Mouse (Mus musculus) cerebellum, adult 2 months (tissue): ENCODE measurements around the gene Tbce.

Experiments
- CTCF ChIP-seq: fragments of 200-500 bp; IDR thresholded peaks from 2 replicates; pipeline ENCODE4 v1.5.1; 2011; ENCODE audit warnings: low read depth, mild to moderate bottlenecking, control low read depth, low read length, moderate library complexity, borderline replicate concordance; ENCODE audit not compliant: insufficient read depth
- POLR2A ChIP-seq: fragments of 200-500 bp; IDR thresholded peaks from 2 replicates; pipeline ENCODE4 v1.6.1; 2011; ENCODE audit warnings: low read length, control low read depth, borderline replicate concordance; ENCODE audit not compliant: insufficient read depth

GRCm38 (mm10) chr13:13969796-13970195, 69.6 kb downstream of the Tbce start:
- TF ChIP-seq CTCF (no peak), POLR2A (no peak)
